Mouse (Mus musculus) CD4-positive, CD25-positive, alpha-beta regulatory T cell, adult 4 months (primary cell): ENCODE results near the gene Exd1. TPM values are rescaled to one million over a fixed set of nuclear protein-coding genes. Genes with fewer than 3 reads are reported as not detected.
"Not testable (repeated sequence)": the region's sequence is repeated elsewhere in the genome, so short reads cannot be mapped to it uniquely, and the experiment has no call there.

Source experiments
- ATAC-seq: one replicate; pipeline ENCODE4 v1.8.0; 2017
- polyA plus RNA-seq, 2 experiments: library from polyadenylated mRNA; unstranded; fragments of 100-300 nt; shearing (Covaris generic); gene quantifications; one replicate each; pipeline ENCODE4 v1.2.1; 2017

The Exd1 gene
- polyA plus RNA-seq, 2 experiments from 2014 or later, result 0.16 TPM; not detected in 1

GRCm38 (mm10) chr2:119538802-119539201 lies 8.6 kb downstream of the Exd1 start:
- ATAC-seq, result no peak

- ATAC-seq, result no peak
Measured at GRCm38 (mm10) chr2:119525422-119525821, 22.0 kb downstream of the Exd1 start.

GRCm38 (mm10) chr2:119523836-119524235 lies 23.6 kb downstream of the Exd1 start:
- no peak for ATAC-seq

- ATAC-seq, result no peak
Measured at GRCm38 (mm10) chr2:119520550-119520949, 26.9 kb downstream of the Exd1 start.

GRCm38 (mm10) chr2:119516811-119517210 lies 30.6 kb downstream of the Exd1 start:
- no peak for ATAC-seq

GRCm38 (mm10) chr2:119514026-119514522 lies 33.4 kb downstream of the Exd1 start:
- ATAC-seq, result no peak

GRCm38 (mm10) chr2:119512292-119512691 lies 35.1 kb downstream of the Exd1 start:
- ATAC-seq, result no peak

GRCm38 (mm10) chr2:119510856-119511255 lies 36.6 kb downstream of the Exd1 start:
- ATAC-seq, result no peak

GRCm38 (mm10) chr2:119508518-119508917 lies 38.9 kb downstream of the Exd1 start:
- not testable (repeated sequence) for ATAC-seq

- ATAC-seq, result no peak
Measured at GRCm38 (mm10) chr2:119507108-119507507, 40.3 kb downstream of the Exd1 start.

GRCm38 (mm10) chr2:119500965-119501652 lies 46.3 kb downstream of the Exd1 start:
- no peak for ATAC-seq

GRCm38 (mm10) chr2:119498859-119499258 lies 48.6 kb downstream of the Exd1 start:
- ATAC-seq, result no peak

- no peak for ATAC-seq
Measured at GRCm38 (mm10) chr2:119496082-119496481, 51.3 kb downstream of the Exd1 start.

- no peak for ATAC-seq
Measured at GRCm38 (mm10) chr2:119491953-119492352, 55.5 kb downstream of the Exd1 start.

- ATAC-seq, result no peak
Measured at GRCm38 (mm10) chr2:119486488-119486887, 60.9 kb downstream of the Exd1 start.

GRCm38 (mm10) chr2:119482307-119482706 lies 65.1 kb downstream of the Exd1 start:
- no peak for ATAC-seq

GRCm38 (mm10) chr2:119478397-119478749 lies 69.1 kb downstream of the Exd1 start:
- ATAC-seq, result no peak

GRCm38 (mm10) chr2:119477571-119478396 lies 69.6 kb downstream of the Exd1 start, which contains the start of gene Ino80:
Gene Ino80 (minus strand): TSS chr2:119477687.
- ATAC-seq, result peak; percentile 91

- peak; percentile 33 for ATAC-seq
Measured at GRCm38 (mm10) chr2:119476621-119477391, 70.6 kb downstream of the Exd1 start.

- no peak for ATAC-seq
Measured at GRCm38 (mm10) chr2:119476166-119476565, 71.3 kb downstream of the Exd1 start.
